Mouse (Mus musculus) T-helper 2 cell (primary cell): ENCODE results near the gene Ppt2.

Experiments used
- in situ Hi-C: fragments of 300-600 bp; cut with MboI, MseI; formaldehyde crosslinking; loops from one replicate; pipeline ENCODE4 v1.15.1; 2025; ENCODE audit warnings: high pct_unique_total_duplicates

Ppt2 gene

GRCm38 (mm10) chr17:34607997-34608396, 20.3 kb downstream of the Ppt2 start:
- in situ Hi-C loops = no loop called here

GRCm38 (mm10) chr17:34606186-34607039, 21.9 kb downstream of the Ppt2 start:
- in situ Hi-C loops = no loop called here

GRCm38 (mm10) chr17:34605609-34606008, 22.7 kb downstream of the Ppt2 start:
- in situ Hi-C loops = no loop called here

GRCm38 (mm10) chr17:34604511-34605237, 23.6 kb downstream of the Ppt2 start:
- in situ Hi-C loops = no loop called here

- in situ Hi-C loops = no loop called here
These were observed 24.2 kb downstream of the Ppt2 start, which contains the start of gene Agpat1 for GRCm38 (mm10) chr17:34604061-34604508. Gene Agpat1 (plus strand): TSS chr17:34604262.

- in situ Hi-C loops = no loop called here
These were observed 24.8 kb downstream of the Ppt2 start, which contains the start of gene Rnf5 for GRCm38 (mm10) chr17:34603375-34604060. Gene Rnf5 (minus strand): TSS chr17:34603690.

- in situ Hi-C loops = no loop called here
These were observed 26.5 kb downstream of the Ppt2 start for GRCm38 (mm10) chr17:34601796-34602195.

GRCm38 (mm10) chr17:34599891-34600290, 28.4 kb downstream of the Ppt2 start:
- in situ Hi-C loops = no loop called here

GRCm38 (mm10) chr17:34597566-34598095, 30.7 kb downstream of the Ppt2 start, which contains the start of gene Ager:
Gene Ager (plus strand): TSS chr17:34597862.
- in situ Hi-C loops = no loop called here

- in situ Hi-C loops = no loop called here
These were observed 32.2 kb downstream of the Ppt2 start for GRCm38 (mm10) chr17:34596098-34596497.

- in situ Hi-C loops = no loop called here
These were observed 34.4 kb downstream of the Ppt2 start for GRCm38 (mm10) chr17:34593752-34594525.

GRCm38 (mm10) chr17:34592581-34593549, 35.4 kb downstream of the Ppt2 start:
- in situ Hi-C loops = no loop called here

- in situ Hi-C loops = no loop called here
These were observed 36.3 kb downstream of the Ppt2 start for GRCm38 (mm10) chr17:34591994-34592375.

GRCm38 (mm10) chr17:34591029-34591993, 37.0 kb downstream of the Ppt2 start, which contains the start of gene Pbx2:
Gene Pbx2 (plus strand): TSS chr17:34591266.
- in situ Hi-C loops = no loop called here

- in situ Hi-C loops = no loop called here
These were observed 37.9 kb downstream of the Ppt2 start for GRCm38 (mm10) chr17:34590154-34590987.

- in situ Hi-C loops = no loop called here
These were observed 38.6 kb downstream of the Ppt2 start, which contains the start of gene Gpsm3 for GRCm38 (mm10) chr17:34589681-34590101. Gene Gpsm3 (plus strand): TSS chr17:34589806.

GRCm38 (mm10) chr17:34589206-34589605, 39.1 kb downstream of the Ppt2 start:
- in situ Hi-C loops = no loop called here
